Mouse (Mus musculus) embryonic facial prominence, embryonic 12.5 days (tissue): Measurements from ENCODE around the gene Tsku. TPM values are rescaled to one million over a fixed set of nuclear protein-coding genes. Genes with fewer than 3 reads are reported as not detected.

Experiments
- ATAC-seq: fragments of 200-750 bp; cut with Nextera tagmentation; 2 replicates; pipeline ENCODE4 v1.8.0; 2017; ENCODE audit not compliant: insufficient number of reproducible peaks, insufficient read depth, low FRiP score, low TSS enrichment
- H3K27ac ChIP-seq: fragments of 300-500 bp; sonication (generic); 2 replicates; pipeline ENCODE4 v1.5.1; 2016; ENCODE audit warnings: mild to moderate bottlenecking
- H3K27me3 ChIP-seq: fragments of 300-500 bp; sonication (generic); 2 replicates; pipeline ENCODE4 v1.6.1; 2016; ENCODE audit warnings: mild to moderate bottlenecking, moderate library complexity
- H3K36me3 ChIP-seq: fragments of 300-500 bp; sonication (generic); 2 replicates; pipeline ENCODE4 v1.6.1; 2016; ENCODE audit warnings: mild to moderate bottlenecking
- H3K4me1 ChIP-seq: fragments of 300-500 bp; sonication (generic); 2 replicates; pipeline ENCODE4 v1.6.1; 2016
- H3K4me2 ChIP-seq: fragments of 300-500 bp; sonication (generic); replicated peaks from 2 replicates; pipeline ENCODE4 v1.6.1; 2016; ENCODE audit warnings: mild to moderate bottlenecking, moderate library complexity
- H3K4me3 ChIP-seq: fragments of 300-500 bp; sonication (generic); 2 replicates; pipeline ENCODE4 v1.5.1; 2016; ENCODE audit warnings: mild to moderate bottlenecking
- H3K9ac ChIP-seq: fragments of 300-500 bp; sonication (generic); 2 replicates; pipeline ENCODE4 v1.6.1; 2016; ENCODE audit warnings: mild to moderate bottlenecking, moderate library complexity
- H3K9me3 ChIP-seq: fragments of 300-500 bp; sonication (generic); 2 replicates; pipeline ENCODE4 v1.6.1; 2016; ENCODE audit warnings: mild to moderate bottlenecking, moderate library complexity
- WGBS: fragments of 180-500 bp; shearing (Covaris S2); methylation state at CpG from one replicate; pipeline ENCODE4 v1.1.7; 2016; 5-methylcytosine and 5-hydroxymethylcytosine counted together
- polyA plus RNA-seq: library from polyadenylated mRNA; unstranded; fragments of >200 nt; fragmentation: Nextera tagmentation; extraction: Ambion mirVana; gene quantifications from 2 replicates; pipeline ENCODE4 v1.2.1, GENCODE M21; 2016

The Tsku gene
- 15.9 and 16.3 TPM in 2 replicates for polyA plus RNA-seq

- Histone ChIP-seq H3K9ac (peak within 1 kb of the TSS; percentile 77), H3K27ac (peak within 1 kb of the TSS; percentile 85), H3K4me3 (peak within 1 kb of the TSS; percentile 71), H3K4me1 (peaks cover 44% of the 10 kb centered on the region), H3K27me3 (no peaks in the 10 kb centered on the region), H3K4me2 (peak within 1 kb of the TSS; percentile 88), H3K36me3 (no peaks in the 10 kb centered on the region), H3K9me3 (no peaks in the 10 kb centered on the region)
- ATAC-seq: peak; percentile 92
- under 1% methylated on average over 52 of the region's 52 CpGs for WGBS
These were observed at the start of gene Tsku for GRCm38 (mm10) chr7:98361063-98361652. Gene Tsku, minus strand, starts transcription at chr7:98361328.

GRCm38 (mm10) chr7:98407615-98408014 lies 46.5 kb upstream of the Tsku start:
- no peak overlapping the region for H3K27ac ChIP-seq
- no peak for ATAC-seq
- H3K4me1 ChIP-seq: peaks cover 3% of the 10 kb centered on the region
- no peaks in the 10 kb centered on the region for H3K36me3 ChIP-seq
- WGBS: 85% methylated on average over 5 of the region's 5 CpGs
- no peak overlapping the region for H3K4me2 ChIP-seq
- no peak overlapping the region for H3K9ac ChIP-seq
- no peaks in the 10 kb centered on the region for H3K27me3 ChIP-seq
- H3K9me3 ChIP-seq: no peaks in the 10 kb centered on the region
- H3K4me3 ChIP-seq: no peak overlapping the region

GRCm38 (mm10) chr7:98403996-98404395 lies 42.9 kb upstream of the Tsku start:
- no peak overlapping the region for H3K27ac ChIP-seq
- no peak overlapping the region for H3K9ac ChIP-seq
- no peaks in the 10 kb centered on the region for H3K36me3 ChIP-seq
- ATAC-seq: no peak
- no peak overlapping the region for H3K4me3 ChIP-seq
- WGBS: 35% methylated on average over 4 of the region's 4 CpGs
- peaks cover 4% of the 10 kb centered on the region for H3K4me1 ChIP-seq
- H3K27me3 ChIP-seq: no peaks in the 10 kb centered on the region
- 0 out of 2 replicates have a peak, but pooled peaks cover 5% of the 10 kb centered on the region for H3K9me3 ChIP-seq
- H3K4me2 ChIP-seq: no peak overlapping the region

GRCm38 (mm10) chr7:98402582-98403574 lies 41.8 kb upstream of the Tsku start:
- Histone ChIP-seq H3K4me2 (no peak overlapping the region), H3K4me1 (peaks cover 4% of the 10 kb centered on the region), H3K4me3 (no peak overlapping the region), H3K27me3 (no peaks in the 10 kb centered on the region), H3K27ac (no peak overlapping the region), H3K9me3 (0 out of 2 replicates have a peak, but pooled peaks cover 5% of the 10 kb centered on the region), H3K9ac (no peak overlapping the region), H3K36me3 (no peaks in the 10 kb centered on the region)
- WGBS: 51% methylated on average over 15 of the region's 15 CpGs
- no peak for ATAC-seq

- H3K4me3 ChIP-seq: no peak overlapping the region
- H3K27ac ChIP-seq: no peak overlapping the region
- H3K9ac ChIP-seq: no peak overlapping the region
- no peak for ATAC-seq
- H3K4me1 ChIP-seq: 0 out of 2 replicates have a peak, but pooled peaks cover 4% of the 10 kb centered on the region
- H3K36me3 ChIP-seq: no peaks in the 10 kb centered on the region
- 86% methylated on average over 8 of the region's 8 CpGs for WGBS
- no peak overlapping the region for H3K4me2 ChIP-seq
- no peaks in the 10 kb centered on the region for H3K27me3 ChIP-seq
- H3K9me3 ChIP-seq: no peaks in the 10 kb centered on the region
These were observed 31.5 kb upstream of the Tsku start for GRCm38 (mm10) chr7:98392466-98393201.

- H3K27ac ChIP-seq: no peak overlapping the region
- 82% methylated on average over 7 of the region's 7 CpGs for WGBS
- no peaks in the 10 kb centered on the region for H3K27me3 ChIP-seq
- no peaks in the 10 kb centered on the region for H3K36me3 ChIP-seq
- H3K4me3 ChIP-seq: no peak overlapping the region
- H3K9ac ChIP-seq: no peak overlapping the region
- H3K4me2 ChIP-seq: no peak overlapping the region
- H3K9me3 ChIP-seq: no peaks in the 10 kb centered on the region
- H3K4me1 ChIP-seq: 0 out of 2 replicates have a peak, but pooled peaks cover 4% of the 10 kb centered on the region
- no peak for ATAC-seq
These were observed 30.3 kb upstream of the Tsku start for GRCm38 (mm10) chr7:98391351-98391936.

- H3K9me3 ChIP-seq: no peaks in the 10 kb centered on the region
- ATAC-seq: no peak
- 0 out of 2 replicates have a peak, but pooled peaks cover 4% of the 10 kb centered on the region for H3K4me1 ChIP-seq
- no peak overlapping the region for H3K27ac ChIP-seq
- no peaks in the 10 kb centered on the region for H3K36me3 ChIP-seq
- H3K4me3 ChIP-seq: no peak overlapping the region
- H3K4me2 ChIP-seq: no peak overlapping the region
- no peaks in the 10 kb centered on the region for H3K27me3 ChIP-seq
- 79% methylated on average over 2 of the region's 2 CpGs for WGBS
- no peak overlapping the region for H3K9ac ChIP-seq
These were observed 29.4 kb upstream of the Tsku start for GRCm38 (mm10) chr7:98390486-98390885.

GRCm38 (mm10) chr7:98389656-98390055 lies 28.5 kb upstream of the Tsku start:
- Histone ChIP-seq H3K27me3 (no peaks in the 10 kb centered on the region), H3K4me1 (0 out of 2 replicates have a peak, but pooled peaks cover 4% of the 10 kb centered on the region), H3K4me2 (no peak overlapping the region), H3K27ac (no peak overlapping the region), H3K9ac (no peak overlapping the region), H3K4me3 (no peak overlapping the region), H3K36me3 (no peaks in the 10 kb centered on the region), H3K9me3 (no peaks in the 10 kb centered on the region)
- WGBS: 83% methylated on average over 9 of the region's 9 CpGs
- ATAC-seq: no peak

- 0 out of 2 replicates have a peak, but pooled peaks cover 4% of the 10 kb centered on the region for H3K4me1 ChIP-seq
- no peaks in the 10 kb centered on the region for H3K27me3 ChIP-seq
- H3K27ac ChIP-seq: no peak overlapping the region
- H3K4me3 ChIP-seq: no peak overlapping the region
- no peaks in the 10 kb centered on the region for H3K36me3 ChIP-seq
- H3K4me2 ChIP-seq: no peak overlapping the region
- WGBS: 80% methylated on average over 12 of the region's 12 CpGs
- ATAC-seq: no peak
- H3K9me3 ChIP-seq: no peaks in the 10 kb centered on the region
- H3K9ac ChIP-seq: no peak overlapping the region
These were observed 27.9 kb upstream of the Tsku start for GRCm38 (mm10) chr7:98388881-98389501.

GRCm38 (mm10) chr7:98387201-98387600 lies 26.1 kb upstream of the Tsku start:
- no peak for ATAC-seq
- no peak overlapping the region for H3K9ac ChIP-seq
- H3K4me3 ChIP-seq: no peak overlapping the region
- no peaks in the 10 kb centered on the region for H3K9me3 ChIP-seq
- no peaks in the 10 kb centered on the region for H3K27me3 ChIP-seq
- 78% methylated on average over 7 of the region's 7 CpGs for WGBS
- no peaks in the 10 kb centered on the region for H3K36me3 ChIP-seq
- peaks cover 12% of the 10 kb centered on the region; the same call in 1 of the 2 replicates for H3K4me1 ChIP-seq
- no peak overlapping the region for H3K4me2 ChIP-seq
- no peak overlapping the region for H3K27ac ChIP-seq

GRCm38 (mm10) chr7:98385168-98385567 lies 24.0 kb upstream of the Tsku start:
- no peaks in the 10 kb centered on the region for H3K27me3 ChIP-seq
- no peaks in the 10 kb centered on the region for H3K9me3 ChIP-seq
- H3K4me2 ChIP-seq: no peak overlapping the region
- no peaks in the 10 kb centered on the region for H3K36me3 ChIP-seq
- H3K9ac ChIP-seq: no peak overlapping the region
- H3K4me3 ChIP-seq: no peak overlapping the region
- no peak overlapping the region for H3K27ac ChIP-seq
- ATAC-seq: no peak
- peaks cover 8% of the 10 kb centered on the region; the same call in 1 of the 2 replicates for H3K4me1 ChIP-seq
- WGBS: 93% methylated on average over 1 of the region's 1 CpGs
